ENCODE assay signal across 28 mouse cellular contexts in genomic region chr11:105950519-105950918, GRCm38 (mm10). TPM values are rescaled to one million over a fixed set of nuclear protein-coding genes. Genes with fewer than 3 reads are reported as not detected.
DNase-seq lines count a peak whose midpoint lies in the region; ATAC-seq and TF ChIP-seq lines count a peak whose summit lies in the region.
"Had no signal": no experiment of that assay in that cellular context is flagged by ENCODE, and none has a peak within 500 bp of the region (broad histone marks: within the 10 kb centered on the region; RNA-seq: fewer than 3 reads in every experiment).

No protein-coding gene starts in this region.

- H3K36me3 ChIP-seq in lung, postnatal 0 days (ENCODE audit: insufficient read depth, low read length), result no peaks in the 10 kb centered on the region
- H3K36me3 ChIP-seq: embryonic facial prominence, embryonic 12.5 days; hindbrain, embryonic 12.5 days had no signal

- no peak overlapping the region for H3K9ac ChIP-seq in lung, postnatal 0 days (replicated peaks; ENCODE audit: low read depth)
- H3K9ac ChIP-seq: embryonic facial prominence, embryonic 12.5 days; forebrain, embryonic 13.5 days; hindbrain, embryonic 12.5 days had no signal

- WGBS in lung, postnatal 0 days, result 62% methylated on average over 4 of the region's 4 CpGs
- WGBS in lung, adult 2 months, result 57% methylated on average over 4 of the region's 4 CpGs

- no peak for ATAC-seq in lung, postnatal 0 days
- ATAC-seq: activated CD4-positive, CD25-positive, alpha-beta regulatory T cell, adult 4 months; CD4-positive, CD25-positive, alpha-beta regulatory T cell, adult 4 months; forebrain, embryonic 13.5 days had no signal

- TF ChIP-seq CTCF in gastrocnemius, adult 2 months (IDR thresholded peaks at IDR 0.05), result no peak
- TF ChIP-seq CTCF in lung, postnatal 0 days (IDR thresholded peaks at IDR 0.05), result no peak
- TF ChIP-seq CTCF in lung, adult 2 months (IDR thresholded peaks at IDR 0.05; ENCODE audit: insufficient read depth, low read length), result no peak

- no peak overlapping the region for H3K4me3 ChIP-seq in gastrocnemius, adult 2 months
- H3K4me3 ChIP-seq in lung, postnatal 0 days (ENCODE audit: low read depth, low read length), result no peak overlapping the region
- no peak overlapping the region for H3K4me3 ChIP-seq in lung, adult 2 months (replicated peaks; ENCODE audit: extremely low read depth, low read depth, low read length)
- H3K4me3 ChIP-seq: embryonic facial prominence, embryonic 12.5 days; erythroblast, embryonic 14.5 days; forebrain, embryonic 13.5 days; hindbrain, embryonic 12.5 days had no signal

- no peak overlapping the region for H3K27ac ChIP-seq in gastrocnemius, adult 2 months
- no peak overlapping the region for H3K27ac ChIP-seq in lung, postnatal 0 days (ENCODE audit: low read length)
- H3K27ac ChIP-seq: embryonic facial prominence, embryonic 12.5 days; forebrain, embryonic 13.5 days; hindbrain, embryonic 12.5 days had no signal

- no peak for TF ChIP-seq POLR2A in lung, adult 2 months (IDR thresholded peaks at IDR 0.05; ENCODE audit: borderline replicate concordance, extremely low read depth, low read depth, low read length)

- peak; percentile 15 for DNase-seq in gastrocnemius, adult 2 months
- DNase-seq in gastrocnemius, postnatal 14 days, result no peak
- DNase-seq in lung, postnatal 0 days (ENCODE audit: low spot score), result peak; percentile 35
- no peak for DNase-seq in lung, adult 2 months
- peak; percentile 81 for DNase-seq in ZHBTc4 (ENCODE audit: low read depth, low spot score)
- peak; percentile 84 for DNase-seq in yolk sac, embryonic 10.5 days (ENCODE audit: low spot score)
- DNase-seq in frontal cortex, postnatal 36 days (ENCODE audit: low spot score in 2 of 2), result no peak
- no peak for DNase-seq in gastrocnemius, postnatal 36 days
- DNase-seq: adrenal gland, postnatal 10 days; cerebellum, adult 11 months; cerebellum, postnatal 10 days; left cerebral cortex, postnatal 4 days; liver; right cerebral cortex, adult 18-20 months; thymus, postnatal 25 days had no signal

- no peaks in the 10 kb centered on the region for H3K27me3 ChIP-seq in lung, postnatal 0 days (replicated peaks; ENCODE audit: insufficient read depth, low read length)
- H3K27me3 ChIP-seq: hindbrain, embryonic 12.5 days had no signal

- TF ChIP-seq EP300 in lung, postnatal 0 days (IDR thresholded peaks at IDR 0.05), result no peak

- intact Hi-C loops in gastrocnemius, adult 2 months (cut with DNase I), result no loop called here
- intact Hi-C loops in gastrocnemius, postnatal 14 days (cut with DNase I; ENCODE audit: low total_unique reads), result no loop called here
- intact Hi-C loops in gastrocnemius, postnatal 36 days (cut with DNase I), result no loop called here

- H3K9me3 ChIP-seq in lung, postnatal 0 days (ENCODE audit: low read length), result no peaks in the 10 kb centered on the region
- H3K9me3 ChIP-seq: embryonic facial prominence, embryonic 12.5 days; forebrain, embryonic 13.5 days; hindbrain, embryonic 12.5 days had no signal

- peaks cover 23% of the 10 kb centered on the region; the same call in 1 of the 2 replicates for H3K4me1 ChIP-seq in lung, postnatal 0 days (ENCODE audit: insufficient read depth, low read depth, low read length)
- H3K4me1 ChIP-seq in lung, adult 2 months (ENCODE audit: control insufficient read depth, insufficient read depth, low read length), result peaks cover 27% of the 10 kb centered on the region
- H3K4me1 ChIP-seq: forebrain, embryonic 13.5 days; hindbrain, embryonic 12.5 days had no signal

- H3K4me2 ChIP-seq in lung, postnatal 0 days (replicated peaks; ENCODE audit: low read depth, low read length), result no peak overlapping the region
- H3K4me2 ChIP-seq: embryonic facial prominence, embryonic 12.5 days; forebrain, embryonic 13.5 days; hindbrain, embryonic 12.5 days had no signal

RNA-seq across cellular contexts. Expression of gene Cyb561, which starts 2.6 kb away (rescaled TPM):
- total RNA-seq in gastrocnemius, adult 2 months (2021), result 1 to 10 TPM; 3.9 to 4.7 TPM
- total RNA-seq in gastrocnemius, postnatal 14 days (2021), result 1 to 10 TPM; 6.4 to 8.2 TPM
- polyA plus RNA-seq in lung, postnatal 0 days (2015; fragmentation: Nextera tagmentation; extraction: Ambion mirVana), result 70.5 and 72.2 TPM in 2 replicates
- polyA plus RNA-seq in lung, adult 2 months (2012; rRNA removed), result 102 and 105 TPM in 2 replicates
- total RNA-seq in gastrocnemius, postnatal 36 days (2021), result 1 to 10 TPM; 4.3 to 6.0 TPM

RNA-seq across cellular contexts. Expression of gene Ace, which starts 17.2 kb away (rescaled TPM):
- total RNA-seq in gastrocnemius, adult 2 months (2021), result 10 to 100 TPM; 18.4 to 24.6 TPM
- total RNA-seq in gastrocnemius, postnatal 14 days (2021), result 10 to 100 TPM; 46.2 to 48.3 TPM
- polyA plus RNA-seq in lung, postnatal 0 days (2015; fragmentation: Nextera tagmentation; extraction: Ambion mirVana), result 73.6 and 74.6 TPM in 2 replicates
- 704 and 832 TPM in 2 replicates for polyA plus RNA-seq in lung, adult 2 months (2012; rRNA removed)
- total RNA-seq in gastrocnemius, postnatal 36 days (2021), result 10 to 100 TPM; 24.1 to 34.8 TPM
- polyA plus RNA-seq: CD4-positive, CD25-positive, alpha-beta regulatory T cell, adult 4 months; erythroblast, embryonic 14.5 days had no signal

RNA-seq across cellular contexts. Expression of gene Ace3, which starts 44.0 kb away (rescaled TPM):
- total RNA-seq in gastrocnemius, adult 2 months (2021), result not detected
- not detected for total RNA-seq in gastrocnemius, postnatal 14 days (2021)
- 2.0 and 2.1 TPM in 2 replicates for polyA plus RNA-seq in lung, postnatal 0 days (2015; fragmentation: Nextera tagmentation; extraction: Ambion mirVana)
- polyA plus RNA-seq in lung, adult 2 months (2012; rRNA removed), result 2.2 and 2.4 TPM in 2 replicates
- not detected for total RNA-seq in gastrocnemius, postnatal 36 days (2021)
- total RNA-seq: adrenal gland, postnatal 10 days; gastrocnemius, postnatal 4 days; layer of hippocampus, adult 8-10 months; left cerebral cortex, postnatal 4 days had no signal
- polyA plus RNA-seq: activated CD4-positive, CD25-positive, alpha-beta regulatory T cell, adult 4 months; brain, embryonic 14.5 days; CD4-positive, CD25-positive, alpha-beta regulatory T cell, adult 4 months; embryonic facial prominence, embryonic 12.5 days; erythroblast, embryonic 14.5 days; forebrain, embryonic 13.5 days; heart, postnatal 0 days; hindbrain, embryonic 12.5 days; intestine, embryonic 14.5 days; liver, embryonic 16.5 days; neural tube, embryonic 11.5 days had no signal

RNA-seq across cellular contexts. Expression of gene Kcnh6, which starts 57.4 kb away (rescaled TPM):
- not detected for total RNA-seq in gastrocnemius, adult 2 months (2021)
- not detected for total RNA-seq in gastrocnemius, postnatal 14 days (2021)
- 0.14 and 0.32 TPM in 2 replicates for polyA plus RNA-seq in lung, postnatal 0 days (2015; fragmentation: Nextera tagmentation; extraction: Ambion mirVana)
- polyA plus RNA-seq in lung, adult 2 months (2012; rRNA removed), result 0.44 and 0.45 TPM in 2 replicates
- total RNA-seq in gastrocnemius, postnatal 36 days (2021), result not detected
- polyA plus RNA-seq: activated CD4-positive, CD25-positive, alpha-beta regulatory T cell, adult 4 months; erythroblast, embryonic 14.5 days had no signal

Comparison
In these comparisons a context has a peak if more than half of its experiments do, and no peak if none do; other contexts are left out.
1. DNase-seq: peak in gastrocnemius, adult 2 months (single experiment), lung, postnatal 0 days (single experiment), ZHBTc4 (single experiment) and yolk sac, embryonic 10.5 days (single experiment); none in gastrocnemius, postnatal 14 days (single experiment), lung, adult 2 months (single experiment), frontal cortex, postnatal 36 days (0 of 2) and gastrocnemius, postnatal 36 days (0 of 2).